Mouse (Mus musculus) liver, embryonic 15.5 days (tissue): ENCODE measurements at regions not wholly inside any gene's neighbourhood (a gene's known extent, or its start where the extent isn't known, plus 50 kb on each side); places are given as distances from the start of the nearest gene placed in this dataset.

ENCODE experiments used
- ATAC-seq: fragments of 200-750 bp; cut with Nextera tagmentation; 2 replicates; pipeline ENCODE4 v1.8.0; 2017; ENCODE audit warnings: moderate number of reproducible peaks, mild to moderate bottlenecking, moderate library complexity; ENCODE audit not compliant: insufficient read depth
- H3K27ac ChIP-seq: fragments of 300-500 bp; sonication (generic); replicated peaks from 2 replicates; pipeline ENCODE4 v1.5.1; 2015; ENCODE audit warnings: mild to moderate bottlenecking, inconsistent platforms
- H3K27me3 ChIP-seq: fragments of 300-500 bp; sonication (generic); 2 replicates; pipeline ENCODE4 v1.6.1; 2015; ENCODE audit warnings: mild to moderate bottlenecking, inconsistent platforms
- H3K36me3 ChIP-seq: fragments of 300-500 bp; sonication (generic); replicated peaks from 2 replicates; pipeline ENCODE4 v1.6.1; 2015; ENCODE audit warnings: moderate library complexity, mild to moderate bottlenecking, inconsistent platforms
- H3K4me1 ChIP-seq: fragments of 300-500 bp; sonication (generic); replicated peaks from 2 replicates; pipeline ENCODE4 v1.6.1; 2015; ENCODE audit warnings: inconsistent platforms
- H3K4me2 ChIP-seq: fragments of 300-500 bp; sonication (generic); 2 replicates; pipeline ENCODE4 v1.6.1; 2015; ENCODE audit warnings: moderate library complexity, mild to moderate bottlenecking, inconsistent platforms
- H3K4me3 ChIP-seq: fragments of 300-500 bp; sonication (generic); replicated peaks from 2 replicates; pipeline ENCODE4 v1.5.1; 2015; ENCODE audit warnings: mild to moderate bottlenecking, inconsistent platforms
- H3K9ac ChIP-seq: fragments of 300-500 bp; sonication (generic); 2 replicates; pipeline ENCODE4 v1.6.1; 2015; ENCODE audit warnings: moderate library complexity, mild to moderate bottlenecking, inconsistent platforms
- H3K9me3 ChIP-seq: fragments of 300-500 bp; sonication (generic); replicated peaks from 2 replicates; pipeline ENCODE4 v1.6.1; 2016; ENCODE audit warnings: inconsistent platforms
- WGBS: fragments of 180-500 bp; shearing (Covaris S2); methylation state at CpG from one replicate; pipeline ENCODE4 v1.1.7; 2015; ENCODE audit warnings: mixed read lengths; ENCODE audit not compliant: insufficient replicate concordance; 5-methylcytosine and 5-hydroxymethylcytosine counted together

DNA sequence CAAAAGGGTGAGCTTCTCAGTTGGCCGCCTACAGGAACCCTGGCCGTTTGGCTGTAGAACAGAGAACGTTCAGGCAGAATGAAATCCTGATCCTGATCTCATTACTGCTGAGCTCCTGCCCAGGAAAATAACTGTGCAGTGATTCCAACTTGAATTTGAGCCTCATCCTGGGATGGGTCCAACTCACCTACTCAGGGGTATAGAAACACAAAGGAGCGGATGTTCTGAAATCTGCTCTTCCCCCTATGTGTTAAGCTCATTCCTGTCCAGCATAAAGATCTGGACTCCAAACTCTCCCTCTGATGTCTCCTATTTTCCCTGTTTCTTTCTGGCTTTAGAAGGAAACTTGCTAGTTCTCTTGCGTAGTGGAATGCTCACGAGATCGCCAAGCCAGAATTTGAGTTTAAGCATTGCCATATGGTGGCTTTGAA is 173.6 kb upstream of the Krr1 start:
- no peaks in the 10 kb centered on the region for H3K4me1 ChIP-seq
- no peak overlapping the region for H3K4me3 ChIP-seq
- H3K27ac ChIP-seq: no peak overlapping the region
- ATAC-seq: no peak
- H3K36me3 ChIP-seq: no peaks in the 10 kb centered on the region
- 74% methylated on average over 7 of the region's 7 CpGs for WGBS
- H3K9ac ChIP-seq: no peak overlapping the region
- H3K9me3 ChIP-seq: no peaks in the 10 kb centered on the region
- no peaks in the 10 kb centered on the region for H3K27me3 ChIP-seq
- no peak overlapping the region for H3K4me2 ChIP-seq

GRCm38 (mm10) chr10:111799850-111800589 is 172.4 kb upstream of the Krr1 start:
- no peak overlapping the region for H3K4me2 ChIP-seq
- no peaks in the 10 kb centered on the region for H3K9me3 ChIP-seq
- 63% methylated on average over 14 of the region's 14 CpGs for WGBS
- no peaks in the 10 kb centered on the region for H3K36me3 ChIP-seq
- H3K4me3 ChIP-seq: no peak overlapping the region
- no peak overlapping the region for H3K9ac ChIP-seq
- no peaks in the 10 kb centered on the region for H3K27me3 ChIP-seq
- H3K27ac ChIP-seq: no peak overlapping the region
- H3K4me1 ChIP-seq: no peaks in the 10 kb centered on the region
- ATAC-seq: no peak

GRCm38 (mm10) chr10:111800590-111800935 is 171.9 kb upstream of the Krr1 start:
- ATAC-seq: no peak
- Histone ChIP-seq H3K4me1 (no peaks in the 10 kb centered on the region), H3K27me3 (no peaks in the 10 kb centered on the region), H3K4me3 (no peak overlapping the region), H3K4me2 (no peak overlapping the region), H3K9ac (no peak overlapping the region), H3K27ac (no peak overlapping the region), H3K9me3 (no peaks in the 10 kb centered on the region), H3K36me3 (no peaks in the 10 kb centered on the region)
- WGBS: 73% methylated on average over 3 of the region's 3 CpGs

GRCm38 (mm10) chr10:111801021-111801793 is 171.3 kb upstream of the Krr1 start:
- H3K9ac ChIP-seq: no peak overlapping the region
- H3K27me3 ChIP-seq: no peaks in the 10 kb centered on the region
- H3K4me2 ChIP-seq: no peak overlapping the region
- H3K4me1 ChIP-seq: no peaks in the 10 kb centered on the region
- WGBS: 62% methylated on average over 12 of the region's 12 CpGs
- H3K27ac ChIP-seq: no peak overlapping the region
- H3K4me3 ChIP-seq: no peak overlapping the region
- H3K36me3 ChIP-seq: no peaks in the 10 kb centered on the region
- no peaks in the 10 kb centered on the region for H3K9me3 ChIP-seq
- ATAC-seq: no peak

GRCm38 (mm10) chr10:111801794-111802359 is 170.6 kb upstream of the Krr1 start:
- Histone ChIP-seq H3K27ac (no peak overlapping the region), H3K4me1 (no peaks in the 10 kb centered on the region), H3K4me3 (no peak overlapping the region), H3K4me2 (no peak overlapping the region), H3K27me3 (no peaks in the 10 kb centered on the region), H3K9me3 (no peaks in the 10 kb centered on the region), H3K36me3 (no peaks in the 10 kb centered on the region), H3K9ac (no peak overlapping the region)
- ATAC-seq: no peak
- 70% methylated on average over 12 of the region's 12 CpGs for WGBS

GRCm38 (mm10) chr10:111806333-111806732 is 166.1 kb upstream of the Krr1 start:
- no peak overlapping the region for H3K4me3 ChIP-seq
- 51% methylated on average over 3 of the region's 3 CpGs for WGBS
- 0 out of 2 replicates have a peak, but pooled peaks have one; percentile 28 for ATAC-seq

DNA sequence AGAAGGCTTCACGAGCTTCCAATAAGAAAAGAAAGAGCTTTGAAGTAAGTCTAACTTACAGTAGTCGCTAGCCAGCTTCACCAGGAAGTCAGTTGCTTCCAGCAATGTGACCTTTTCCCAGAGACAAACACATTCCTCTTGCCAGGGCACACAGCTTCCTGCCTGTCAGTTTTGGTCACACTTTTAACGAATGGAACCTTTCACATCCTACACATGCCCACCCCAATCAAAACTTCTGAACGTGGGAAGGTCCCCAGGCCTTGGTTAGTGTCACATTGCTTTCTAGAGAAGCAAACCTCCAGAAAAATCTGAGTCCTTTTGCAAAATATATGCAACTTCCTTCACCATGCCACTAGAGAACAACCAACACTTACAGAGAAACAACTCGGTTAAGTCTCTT is 165.5 kb upstream of the Krr1 start:
- 17% methylated on average over 5 of the region's 5 CpGs for whole genome bisulfite sequencing
- ATAC-seq: no peak
- H3K27ac ChIP-seq: no peak overlapping the region
- no peaks in the 10 kb centered on the region for H3K9me3 ChIP-seq
- H3K4me1 ChIP-seq: no peaks in the 10 kb centered on the region
- no peak overlapping the region for H3K9ac ChIP-seq
- no peaks in the 10 kb centered on the region for H3K36me3 ChIP-seq
- no peaks in the 10 kb centered on the region for H3K27me3 ChIP-seq
- no peak overlapping the region for H3K4me2 ChIP-seq
- H3K4me3 ChIP-seq: no peak overlapping the region

More at GRCm38 (mm10) chr10:111806333-111806732, 166.1 kb upstream of the Krr1 start:
- Histone ChIP-seq H3K27ac (no peak overlapping the region), H3K9ac (no peak overlapping the region), H3K27me3 (no peaks in the 10 kb centered on the region), H3K4me2 (no peak overlapping the region), H3K4me1 (no peaks in the 10 kb centered on the region), H3K9me3 (no peaks in the 10 kb centered on the region), H3K36me3 (no peaks in the 10 kb centered on the region)

DNA sequence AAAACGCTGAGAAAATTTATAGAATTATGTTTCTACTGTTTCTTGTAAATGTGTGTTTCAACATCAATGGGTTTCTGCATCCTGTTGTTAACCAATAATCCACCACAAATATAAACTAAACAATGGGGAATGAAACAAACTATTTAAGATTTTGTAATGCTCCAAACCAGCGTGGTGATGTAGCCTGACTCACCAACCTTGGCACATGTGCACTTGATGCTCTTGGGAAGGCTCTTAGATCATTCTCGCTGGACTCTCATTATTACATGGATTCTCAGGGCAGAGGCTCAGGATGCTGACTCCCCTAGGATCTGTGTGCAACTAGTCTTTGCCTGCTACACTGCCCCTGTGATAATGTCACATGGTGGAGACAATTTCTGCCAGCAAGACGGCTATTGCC is 158.7 kb upstream of the Krr1 start:
- Histone ChIP-seq H3K27me3 (no peaks in the 10 kb centered on the region), H3K4me3 (no peak overlapping the region), H3K36me3 (no peaks in the 10 kb centered on the region), H3K4me2 (no peak overlapping the region), H3K4me1 (no peaks in the 10 kb centered on the region), H3K9ac (no peak overlapping the region), H3K27ac (no peak overlapping the region), H3K9me3 (no peaks in the 10 kb centered on the region)
- WGBS: 60% methylated on average over 4 of the region's 4 CpGs
- no peak for ATAC-seq

DNA sequence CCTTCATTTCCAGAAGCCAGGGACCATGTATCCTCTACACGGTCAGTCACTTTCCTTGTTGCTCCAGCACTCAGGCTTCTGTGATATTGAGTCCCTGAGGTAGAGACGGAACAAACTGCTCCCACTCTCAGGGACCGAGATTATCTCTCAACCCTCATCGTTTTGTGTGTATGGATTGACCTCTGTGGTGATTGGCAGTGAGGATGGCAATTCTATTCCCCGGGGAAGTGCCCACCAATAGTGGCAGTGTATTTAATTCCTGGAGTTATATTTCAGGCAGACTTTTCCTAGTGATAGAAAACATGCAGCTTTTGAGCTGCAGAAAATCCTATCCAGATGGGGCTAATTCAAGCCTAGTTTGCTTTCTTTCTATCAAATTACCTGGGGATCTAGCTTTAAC is 157.8 kb upstream of the Krr1 start:
- Histone ChIP-seq H3K9me3 (no peaks in the 10 kb centered on the region), H3K4me1 (no peaks in the 10 kb centered on the region), H3K27me3 (no peaks in the 10 kb centered on the region), H3K4me3 (no peak overlapping the region), H3K36me3 (no peaks in the 10 kb centered on the region), H3K9ac (no peak overlapping the region), H3K27ac (no peak overlapping the region), H3K4me2 (no peak overlapping the region)
- ATAC-seq: no peak
- WGBS: 57% methylated on average over 5 of the region's 5 CpGs

DNA sequence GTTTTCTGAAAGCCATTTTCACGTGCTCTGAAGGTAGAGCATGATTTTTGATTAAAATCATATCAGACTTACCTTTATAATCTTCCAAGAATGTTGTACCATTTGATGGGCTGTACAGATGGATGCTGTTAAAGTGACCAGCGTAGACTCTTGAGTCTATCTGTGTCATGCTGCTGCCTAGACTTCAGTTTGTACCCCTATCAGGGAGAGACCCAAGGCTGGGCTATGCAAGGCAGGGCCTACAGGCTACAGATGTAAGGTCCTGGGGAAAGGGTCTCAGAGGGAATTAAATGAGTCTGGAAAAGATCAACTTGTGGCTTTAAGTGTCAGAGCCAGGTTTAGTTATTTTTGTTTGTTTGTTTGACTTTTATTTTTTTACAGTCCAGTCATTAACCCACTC is 157.3 kb upstream of the Krr1 start:
- H3K4me2 ChIP-seq: no peak overlapping the region
- no peak for ATAC-seq
- no peaks in the 10 kb centered on the region for H3K36me3 ChIP-seq
- WGBS: 62% methylated on average over 2 of the region's 2 CpGs
- no peak overlapping the region for H3K9ac ChIP-seq
- no peaks in the 10 kb centered on the region for H3K4me1 ChIP-seq
- no peak overlapping the region for H3K4me3 ChIP-seq
- no peak overlapping the region for H3K27ac ChIP-seq
- no peaks in the 10 kb centered on the region for H3K9me3 ChIP-seq
- no peaks in the 10 kb centered on the region for H3K27me3 ChIP-seq

- H3K4me2 ChIP-seq: no peak overlapping the region
These were observed 156.5 kb upstream of the Krr1 start for GRCm38 (mm10) chr10:111815821-111816599.

More at GRCm38 (mm10) chr10:111815821-111816599, 156.5 kb upstream of the Krr1 start:
- H3K9me3 ChIP-seq: no peaks in the 10 kb centered on the region
- H3K4me1 ChIP-seq: no peaks in the 10 kb centered on the region
- no peak overlapping the region for H3K4me3 ChIP-seq
- H3K36me3 ChIP-seq: no peaks in the 10 kb centered on the region
- 59% methylated on average over 7 of the region's 7 CpGs for WGBS
- no peak overlapping the region for H3K9ac ChIP-seq
- no peak overlapping the region for H3K27ac ChIP-seq
- H3K27me3 ChIP-seq: no peaks in the 10 kb centered on the region
- no peak for ATAC-seq
